Mouse (Mus musculus) MEL (cell line): ENCODE results near the gene Tnip3. TPM values are rescaled to one million over a fixed set of nuclear protein-coding genes. Genes with fewer than 3 reads are reported as not detected.
A peak's percentile ranks its signal among the peaks of the same experiment; 100 is the strongest.

Source experiments
- DNase-seq: peaks from one replicate; pipeline ENCODE4 v3.0.0; 2011; ENCODE audit warnings: low read depth, low spot score
- H3K27ac ChIP-seq: 2 replicates; pipeline ENCODE4 v1.5.1; 2012; ENCODE audit warnings: low read depth, mild to moderate bottlenecking, control low read depth, low read length, moderate library complexity; ENCODE audit not compliant: control insufficient read depth
- H3K27me3 ChIP-seq, 2 experiments: fragments of 150-350 bp in 1 of 2; sonication (generic) in 1 of 2; 2 replicates each; pipeline ENCODE4 v1.6.1; 2012; ENCODE audit warnings: low read length in 2 of 2, mild to moderate bottlenecking in 2 of 2, improper control_type of control experiment in 1 of 2, moderate library complexity in 1 of 2; ENCODE audit not compliant: insufficient read depth in 2 of 2, control insufficient read depth in 1 of 2
- H3K36me3 ChIP-seq, 2 experiments: 2 replicates each; pipeline ENCODE4 v1.6.1; 2012 to 2014; ENCODE audit warnings: low read length in 2 of 2, improper control_type of control experiment in 1 of 2, inconsistent platforms in 1 of 2, mild to moderate bottlenecking in 1 of 2; ENCODE audit not compliant: insufficient read depth in 2 of 2, control insufficient read depth in 1 of 2
- H3K4me1 ChIP-seq, 2 experiments: fragments of 150-350 bp in 1 of 2; sonication (generic) in 1 of 2; 2 replicates each; pipeline ENCODE4 v1.6.1; 2012; ENCODE audit warnings: low read length in 2 of 2, improper control_type of control experiment in 1 of 2, mild to moderate bottlenecking in 1 of 2; ENCODE audit not compliant: insufficient read depth in 2 of 2, control insufficient read depth in 1 of 2
- H3K4me3 ChIP-seq, 2 experiments: fragments of 150-350 bp in 1 of 2; sonication (generic) in 1 of 2; 2 replicates each; pipeline ENCODE4 v1.5.1; 2012; ENCODE audit warnings: low read depth in 2 of 2, low read length in 2 of 2, mild to moderate bottlenecking in 2 of 2, moderate library complexity in 2 of 2, control low read depth in 1 of 2, improper control_type of control experiment in 1 of 2; ENCODE audit not compliant: control insufficient read depth in 1 of 2, insufficient read depth in 1 of 2
- H3K79me2 ChIP-seq: 2 replicates; pipeline ENCODE4 v1.6.1; 2012; ENCODE audit warnings: mild to moderate bottlenecking, low read length, moderate library complexity; ENCODE audit not compliant: control insufficient read depth, poor library complexity, insufficient read depth
- H3K9ac ChIP-seq: 2 replicates; pipeline ENCODE4 v1.6.1; 2012; ENCODE audit warnings: low read depth, mild to moderate bottlenecking, control low read depth, low read length, moderate library complexity; ENCODE audit not compliant: control insufficient read depth, poor library complexity, severe bottlenecking
- H3K9me3 ChIP-seq: fragments of 150-350 bp; sonication (generic); replicated peaks from 2 replicates; pipeline ENCODE4 v1.6.1; 2012; ENCODE audit warnings: mild to moderate bottlenecking, low read length, improper control_type of control experiment, moderate library complexity; ENCODE audit not compliant: insufficient read depth
- BHLHE40 ChIP-seq: IDR thresholded peaks from 2 replicates; pipeline ENCODE4 v1.6.1; 2012; ENCODE audit warnings: low read depth, mild to moderate bottlenecking, inconsistent platforms, low read length, improper control_type of control experiment, borderline replicate concordance
- CHD1 ChIP-seq: IDR thresholded peaks from 2 replicates; pipeline ENCODE4 v1.6.1; 2012; ENCODE audit warnings: low read depth, mild to moderate bottlenecking, inconsistent platforms, low read length, improper control_type of control experiment
- CTCF ChIP-seq, 3 experiments: IDR thresholded peaks in 2 of 3; conservative IDR thresholded peaks in 1 of 3; 2 replicates each; pipeline ENCODE4 v1.5.1; 2011 to 2012; ENCODE audit warnings: low read length in 3 of 3, low read depth in 2 of 3, mild to moderate bottlenecking in 2 of 3, improper control_type of control experiment in 1 of 3, inconsistent platforms in 1 of 3, mixed read lengths in 1 of 3, moderate library complexity in 1 of 3; ENCODE audit not compliant: control insufficient read depth in 1 of 3, insufficient read depth in 1 of 3, poor library complexity in 1 of 3, severe bottlenecking in 1 of 3
- EP300 ChIP-seq, 2 experiments: IDR thresholded peaks; 2 replicates each; pipeline ENCODE4 v1.6.1; 2011; ENCODE audit warnings: improper control_type of control experiment in 2 of 2, low read length in 2 of 2, low read depth in 1 of 2, mild to moderate bottlenecking in 1 of 2
- ETS1 ChIP-seq: IDR thresholded peaks from 2 replicates; pipeline ENCODE4 v1.6.1; 2012; ENCODE audit warnings: low read depth, mild to moderate bottlenecking, inconsistent platforms, low read length, improper control_type of control experiment, moderate library complexity
- MAZ ChIP-seq: IDR thresholded peaks from 2 replicates; pipeline ENCODE4 v1.6.1; 2012; ENCODE audit warnings: low read depth, mild to moderate bottlenecking, inconsistent platforms, low read length, improper control_type of control experiment
- MEF2A ChIP-seq: IDR thresholded peaks from 2 replicates; pipeline ENCODE4 v1.6.1; 2014; ENCODE audit warnings: low read depth, mild to moderate bottlenecking, inconsistent platforms, low read length, improper control_type of control experiment; ENCODE audit not compliant: poor library complexity, insufficient replicate concordance, severe bottlenecking; ENCODE audit errors: extremely low read depth
- MXI1 ChIP-seq: IDR thresholded peaks from 2 replicates; pipeline ENCODE4 v1.6.1; 2011; ENCODE audit warnings: mild to moderate bottlenecking, low read depth, low read length, improper control_type of control experiment
- NRF1 ChIP-seq: IDR thresholded peaks from 2 replicates; pipeline ENCODE4 v1.6.1; 2014; ENCODE audit warnings: low read depth, mild to moderate bottlenecking, inconsistent platforms, low read length, improper control_type of control experiment, moderate library complexity; ENCODE audit not compliant: poor library complexity, insufficient read depth, severe bottlenecking
- POLR2AphosphoS2 ChIP-seq: IDR thresholded peaks from 2 replicates; pipeline ENCODE4 v1.6.1; 2011; ENCODE audit warnings: low read length, improper control_type of control experiment
- SMC3 ChIP-seq: IDR thresholded peaks from 2 replicates; pipeline ENCODE4 v1.6.1; 2011; ENCODE audit warnings: low read depth, low read length, improper control_type of control experiment
- TBP ChIP-seq: IDR thresholded peaks from 2 replicates; pipeline ENCODE4 v1.8.0; 2011; ENCODE audit warnings: low read depth, low read length, improper control_type of control experiment
- UBTF ChIP-seq: IDR thresholded peaks from 2 replicates; pipeline ENCODE4 v1.6.1; 2012; ENCODE audit warnings: low read depth, mild to moderate bottlenecking, inconsistent platforms, low read length, improper control_type of control experiment, moderate library complexity, borderline replicate concordance; ENCODE audit not compliant: insufficient read depth
- USF1 ChIP-seq: IDR thresholded peaks from 2 replicates; pipeline ENCODE4 v1.6.1; 2014; ENCODE audit warnings: low read depth, mild to moderate bottlenecking, inconsistent platforms, low read length, improper control_type of control experiment, moderate library complexity
- USF2 ChIP-seq, 2 experiments: IDR thresholded peaks; 2 replicates each; pipeline ENCODE4 v1.6.1; 2011 to 2012; ENCODE audit warnings: improper control_type of control experiment in 2 of 2, low read length in 2 of 2, borderline replicate concordance in 1 of 2, inconsistent platforms in 1 of 2, low read depth in 1 of 2, mild to moderate bottlenecking in 1 of 2; ENCODE audit not compliant: insufficient read depth in 1 of 2
- ZNF384 ChIP-seq: IDR thresholded peaks from 2 replicates; pipeline ENCODE4 v1.6.1; 2012; ENCODE audit warnings: low read depth, mild to moderate bottlenecking, inconsistent platforms, low read length, improper control_type of control experiment
- polyA plus RNA-seq, 2 experiments: library from polyadenylated mRNA; stranded (reverse) in 1 of 2; unstranded in 1 of 2; fragments of >175 nt in 1 of 2; fragments of >200 nt in 1 of 2; gene quantifications; 2 replicates each; pipeline versions ENCODE4 v1.2.1 to v1.2.4; 2012; ENCODE audit warnings: low replicate concordance in 2 of 2, low read depth in 1 of 2; ENCODE audit not compliant: insufficient read length in 2 of 2, insufficient read depth in 1 of 2, missing spikeins in 1 of 2
- total RNA-seq: library from RNA; depleted of rRNA; stranded (reverse); fragments of 300-350 nt; gene quantifications from 2 replicates; pipeline ENCODE4 v1.2.3, GENCODE M21; 2012

Tnip3 gene
- total and polyA plus RNA-seq, 3 experiments: 0.99 TPM; not detected in 2

DNA sequence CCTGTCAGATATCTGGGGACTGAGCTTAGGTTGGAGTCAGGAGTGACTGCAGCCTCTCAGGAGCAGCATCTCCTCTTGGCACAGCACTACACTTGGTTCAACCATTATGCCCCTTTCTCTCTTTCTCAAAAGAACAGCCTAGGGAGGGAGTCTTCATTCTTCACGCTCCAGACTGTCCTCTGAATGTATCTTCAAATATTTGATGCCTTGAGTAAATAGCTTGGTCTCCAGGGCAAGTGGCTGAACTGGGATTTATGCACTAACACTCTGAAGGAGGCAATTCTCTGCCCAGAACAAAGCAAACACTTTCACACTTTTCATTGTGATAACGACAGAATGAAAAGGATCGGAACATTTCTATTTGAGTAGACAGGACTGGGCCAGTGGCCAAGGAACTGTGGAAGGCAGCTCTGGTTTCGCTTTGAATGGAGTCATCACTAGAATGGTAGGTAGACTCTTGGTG, 59.8 kb downstream of the Tnip3 start:
- no peaks in the 10 kb centered on the region for H3K27me3 ChIP-seq
- H3K4me3 ChIP-seq: peak overlapping the region; percentile 36 to 40
- peak; percentile 50 for DNase-seq
- H3K27ac ChIP-seq: no peak overlapping the region
- TF ChIP-seq SMC3 (no peak), MXI1 (0 out of 2 replicates have a peak, but pooled peaks have one; percentile 19)
- peaks cover 0 to 42% of the 10 kb centered on the region in 2 experiments; a peak in 2 of 4 replicates for H3K36me3 ChIP-seq
- H3K9ac ChIP-seq: no peak overlapping the region
- peaks cover 22 to 24% of the 10 kb centered on the region in 2 experiments for H3K4me1 ChIP-seq
- H3K9me3 ChIP-seq: no peaks in the 10 kb centered on the region
- no peaks in the 10 kb centered on the region for H3K79me2 ChIP-seq

DNA sequence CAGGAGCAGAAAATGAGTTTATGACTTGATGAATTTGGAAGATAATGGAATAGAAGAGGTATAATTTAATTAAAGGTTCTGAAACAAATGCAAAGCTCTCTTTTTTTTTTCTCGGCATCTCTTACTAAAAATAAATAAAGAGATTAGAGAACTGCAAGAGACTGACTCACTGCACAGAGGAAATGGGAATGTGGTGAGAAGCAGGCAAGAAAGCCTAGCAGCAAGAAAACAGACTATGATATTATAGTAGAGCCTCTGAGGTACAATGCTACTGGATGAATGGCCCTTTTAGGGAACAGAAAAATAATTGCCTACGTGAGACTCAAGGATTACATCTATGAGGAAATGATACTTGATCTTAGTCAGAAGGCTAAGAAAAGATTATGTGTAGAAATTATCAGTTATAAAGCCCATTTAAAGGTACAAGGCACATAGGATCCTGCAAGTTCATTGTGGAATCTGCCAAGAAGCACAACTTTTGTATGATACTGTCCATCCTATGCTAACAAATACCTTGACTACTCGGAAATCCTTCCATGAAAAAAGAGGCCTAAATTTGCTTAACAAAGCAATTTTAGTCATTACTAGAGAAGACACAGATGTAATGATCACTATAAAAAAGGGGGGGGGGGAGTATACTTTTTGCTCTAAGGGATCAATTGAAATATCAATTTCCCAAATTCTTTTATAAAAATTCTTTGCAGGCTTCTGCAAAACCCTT, 60.4 kb downstream of the Tnip3 start:
- Histone ChIP-seq H3K36me3 (peaks cover 0 to 40% of the 10 kb centered on the region in 2 experiments; a peak in 2 of 4 replicates), H3K9me3 (no peaks in the 10 kb centered on the region), H3K27me3 (no peaks in the 10 kb centered on the region), H3K9ac (no peak overlapping the region), H3K79me2 (no peaks in the 10 kb centered on the region), H3K27ac (no peak overlapping the region), H3K4me3 (peak overlapping the region; percentile 36 to 40), H3K4me1 (peaks cover 24 to 26% of the 10 kb centered on the region in 2 experiments)
- TF ChIP-seq MEF2A (no peak), CTCF (IDR thresholded peaks at IDR 0.05 in 2 of 3, conservative IDR thresholded peaks at IDR 0.05 in 1 of 3; ENCODE audit: control insufficient read depth in 1 of 3, insufficient read depth in 1 of 3, low read depth in 2 of 3, low read length in 3 of 3, poor library complexity in 1 of 3, severe bottlenecking in 1 of 3) (no peak), UBTF (no peak), NRF1 (no peak), CHD1 (no peak), MXI1 (no peak), USF2 (IDR thresholded peaks at IDR 0.05; ENCODE audit: borderline replicate concordance in 1 of 2, insufficient read depth in 1 of 2, low read depth in 1 of 2, low read length in 2 of 2) (no peak), BHLHE40 (no peak), USF1 (no peak), ZNF384 (peak; percentile 71), POLR2AphosphoS2 (no peak), EP300 (IDR thresholded peaks at IDR 0.05; ENCODE audit: low read depth in 1 of 2, low read length in 2 of 2) (peak in 1 of 2 experiments; percentile 48; a peak in 2 of 4 replicates), TBP (no peak), ETS1 (peak; percentile 46; the same call in 1 of the 2 replicates), MAZ (no peak)
- peak; percentile 41 for DNase-seq
